Mouse (Mus musculus) C2C12 (cell line): ENCODE measurements around the gene Gpr146. TPM values are rescaled to one million over a fixed set of nuclear protein-coding genes. Genes with fewer than 3 reads are reported as not detected.

ENCODE experiments used
- H3K27me3 ChIP-seq: one replicate; pipeline ENCODE4 v1.6.1; 2011; ENCODE audit not compliant: control insufficient read depth, insufficient read depth, insufficient read length
- H3K36me3 ChIP-seq: one replicate; pipeline ENCODE4 v1.6.1; 2011; ENCODE audit not compliant: control insufficient read depth, insufficient read depth
- H3K4me3 ChIP-seq: one replicate; pipeline ENCODE4 v1.5.1; 2011; ENCODE audit warnings: mild to moderate bottlenecking, control low read depth; ENCODE audit not compliant: poor library complexity, insufficient read depth, severe bottlenecking
- H3K79me2 ChIP-seq: one replicate; pipeline ENCODE4 v1.6.1; 2011; ENCODE audit not compliant: control insufficient read depth, insufficient read depth
- H3K79me3 ChIP-seq: one replicate; pipeline ENCODE4 v1.6.1; 2011; ENCODE audit warnings: low read depth, control low read depth
- H3ac ChIP-seq: one replicate; pipeline ENCODE3; 2011; ENCODE audit warnings: low read depth; ENCODE audit not compliant: control insufficient read depth, insufficient read length
- CEBPB ChIP-seq: IDR thresholded peaks from one replicate; pipeline ENCODE4 v1.6.1; 2011; ENCODE audit warnings: low read depth, mild to moderate bottlenecking, control low read depth, moderate library complexity
- CTCF ChIP-seq: IDR thresholded peaks from one replicate; pipeline ENCODE4 v1.5.1; 2011; ENCODE audit not compliant: control insufficient read depth, insufficient read depth, insufficient read length
- FOSL1 ChIP-seq: IDR thresholded peaks from one replicate; pipeline ENCODE4 v1.8.0; 2011; ENCODE audit warnings: mild to moderate bottlenecking, low read length; ENCODE audit not compliant: poor library complexity, insufficient read depth, severe bottlenecking
- MAX ChIP-seq: IDR thresholded peaks from one replicate; pipeline ENCODE4 v1.6.1; 2011; ENCODE audit warnings: mild to moderate bottlenecking, control low read depth
- MYOD1 ChIP-seq: IDR thresholded peaks from one replicate; pipeline ENCODE4 v1.6.1; 2011; ENCODE audit warnings: low read depth; ENCODE audit not compliant: control insufficient read depth, insufficient read length
- MYOG ChIP-seq: IDR thresholded peaks from one replicate; pipeline ENCODE4 v1.6.1; 2011; ENCODE audit not compliant: control insufficient read depth, insufficient read length; ENCODE audit errors: extremely low read depth
- USF1 ChIP-seq: IDR thresholded peaks from one replicate; pipeline ENCODE4 v1.6.1; 2011; ENCODE audit warnings: low read depth, mild to moderate bottlenecking, control low read depth, moderate library complexity
- polyA plus RNA-seq: library from polyadenylated mRNA; unstranded; fragments of >200 nt; fragmentation: generic; extraction: Trizol; gene quantifications from one replicate; pipeline ENCODE4 v1.2.1, GENCODE M21; 2012; ENCODE audit warnings: missing spikeins

The Gpr146 gene
- polyA plus RNA-seq, 1 experiment: 1.7 TPM

- Histone ChIP-seq H3K79me2 (no peaks in the 10 kb centered on the region), H3K27me3 (no peaks in the 10 kb centered on the region), H3K4me3 (no peak overlapping the region), H3K79me3 (no peaks in the 10 kb centered on the region), H3K36me3 (no peaks in the 10 kb centered on the region), H3ac (no peak overlapping the region)
- TF ChIP-seq USF1 (no peak), CTCF (peak; percentile 76)
These were observed 20.7 kb downstream of the Gpr146 start for GRCm38 (mm10) chr5:139397959-139398753.

GRCm38 (mm10) chr5:139398786-139399185, 21.3 kb downstream of the Gpr146 start:
- no peak overlapping the region for H3K4me3 ChIP-seq
- TF ChIP-seq MYOD1 (no peak), CTCF (no peak), CEBPB (no peak), MYOG (no peak), USF1 (no peak), FOSL1 (no peak), MAX (no peak)
- H3K79me2 ChIP-seq: no peaks in the 10 kb centered on the region
- H3K27me3 ChIP-seq: no peaks in the 10 kb centered on the region
- no peak overlapping the region for H3ac ChIP-seq
- H3K79me3 ChIP-seq: no peaks in the 10 kb centered on the region
- no peaks in the 10 kb centered on the region for H3K36me3 ChIP-seq

- no peaks in the 10 kb centered on the region for H3K79me3 ChIP-seq
- H3K36me3 ChIP-seq: no peaks in the 10 kb centered on the region
- no peaks in the 10 kb centered on the region for H3K79me2 ChIP-seq
- no peaks in the 10 kb centered on the region for H3K27me3 ChIP-seq
- H3ac ChIP-seq: no peak overlapping the region
- H3K4me3 ChIP-seq: no peak overlapping the region
- TF ChIP-seq MYOD1: no peak
- no peak for TF ChIP-seq USF1
- TF ChIP-seq MAX: no peak
- no peak for TF ChIP-seq MYOG
- TF ChIP-seq FOSL1: no peak
- TF ChIP-seq CEBPB: no peak
- TF ChIP-seq CTCF: no peak
These were observed 22.5 kb downstream of the Gpr146 start for GRCm38 (mm10) chr5:139399991-139400390.

GRCm38 (mm10) chr5:139402106-139402505, 24.6 kb downstream of the Gpr146 start:
- Histone ChIP-seq H3K36me3 (no peaks in the 10 kb centered on the region), H3K79me2 (no peaks in the 10 kb centered on the region)

GRCm38 (mm10) chr5:139403692-139404260, 26.3 kb downstream of the Gpr146 start:
- H3K79me3 ChIP-seq: no peaks in the 10 kb centered on the region
- H3K36me3 ChIP-seq: no peaks in the 10 kb centered on the region
- H3K27me3 ChIP-seq: no peaks in the 10 kb centered on the region
- no peak overlapping the region for H3K4me3 ChIP-seq
- no peak overlapping the region for H3ac ChIP-seq
- no peak for TF ChIP-seq CEBPB
- no peak for TF ChIP-seq USF1
- TF ChIP-seq CTCF: no peak
- no peak for TF ChIP-seq MAX
- no peak for TF ChIP-seq MYOD1
- TF ChIP-seq FOSL1: no peak
- TF ChIP-seq MYOG: no peak
- H3K79me2 ChIP-seq: no peaks in the 10 kb centered on the region

More at GRCm38 (mm10) chr5:139402106-139402505, 24.6 kb downstream of the Gpr146 start:
- Histone ChIP-seq H3K79me3 (no peaks in the 10 kb centered on the region), H3K27me3 (no peaks in the 10 kb centered on the region), H3ac (no peak overlapping the region), H3K4me3 (no peak overlapping the region)
- TF ChIP-seq MYOG (no peak), FOSL1 (no peak), CEBPB (no peak), CTCF (no peak), MYOD1 (no peak), USF1 (no peak), MAX (no peak)

- TF ChIP-seq FOSL1 (no peak), USF1 (no peak), CTCF (no peak), MYOG (no peak), CEBPB (no peak), MAX (no peak)
- H3K36me3 ChIP-seq: no peaks in the 10 kb centered on the region
- no peaks in the 10 kb centered on the region for H3K27me3 ChIP-seq
- H3K79me3 ChIP-seq: no peaks in the 10 kb centered on the region
- H3K4me3 ChIP-seq: no peak within 1 kb of the TSS
- no peak within 1 kb of the TSS for H3ac ChIP-seq
- no peaks in the 10 kb centered on the region for H3K79me2 ChIP-seq
These were observed 27.4 kb downstream of the Gpr146 start, which contains the start of gene C130050O18Rik for GRCm38 (mm10) chr5:139404801-139405401. Gene C130050O18Rik (plus strand): TSS chr5:139405280.
